Mouse (Mus musculus): ENCODE results near the gene Arhgef28. TPM values are rescaled to one million over a fixed set of nuclear protein-coding genes. Genes with fewer than 3 reads are reported as not detected.

Gene Arhgef28
- polyA plus RNA-seq, 1 experiment from 2014 or later, result 18.2 TPM

- H3K27me3 ChIP-seq (replicated peaks; ENCODE audit: control insufficient read depth, insufficient read depth, low read length), result no peaks in the 10 kb centered on the region
- no peak overlapping the region for H3K9ac ChIP-seq (ENCODE audit: low read length)
- no peak overlapping the region for H3K4me3 ChIP-seq (ENCODE audit: low read depth, low read length)
- no peak overlapping the region for H3K4me2 ChIP-seq (ENCODE audit: low read length)
- H3K36me3 ChIP-seq (ENCODE audit: control insufficient read depth, insufficient read depth, low read length), result no peaks in the 10 kb centered on the region
- no peak overlapping the region for H3K27ac ChIP-seq (ENCODE audit: low read depth)
- WGBS, result 73% methylated on average over 15 of the region's 15 CpGs
- no peaks in the 10 kb centered on the region for H3K9me3 ChIP-seq (ENCODE audit: control insufficient read depth, low read length)
- no peaks in the 10 kb centered on the region for H3K4me1 ChIP-seq (replicated peaks; ENCODE audit: control insufficient read depth, insufficient read depth, low read length)
- DNase-seq (ENCODE audit: low spot score), result no peak
- ATAC-seq (replicated peaks; ENCODE audit: low FRiP score, low TSS enrichment, low read depth), result no peak
These were observed 266.6 kb downstream of the Arhgef28 start for GRCm38 (mm10) chr13:97939433-97940160.

- DNase-seq (ENCODE audit: low spot score) (peak; percentile 99), ATAC-seq (replicated peaks; ENCODE audit: low FRiP score, low TSS enrichment, low read depth) (peak; percentile 71)
- Histone ChIP-seq H3K36me3 (ENCODE audit: control insufficient read depth, insufficient read depth, low read length) (no peaks in the 10 kb centered on the region), H3K4me3 (ENCODE audit: low read depth, low read length) (no peak overlapping the region), H3K9me3 (ENCODE audit: control insufficient read depth, low read length) (no peaks in the 10 kb centered on the region), H3K9ac (ENCODE audit: low read length) (no peak overlapping the region), H3K27ac (ENCODE audit: low read depth) (no peak overlapping the region), H3K27me3 (replicated peaks; ENCODE audit: control insufficient read depth, insufficient read depth, low read length) (no peaks in the 10 kb centered on the region), H3K4me1 (replicated peaks; ENCODE audit: control insufficient read depth, insufficient read depth, low read length) (no peaks in the 10 kb centered on the region), H3K4me2 (ENCODE audit: low read length) (no peak overlapping the region)
- 34% methylated on average over 18 of the region's 18 CpGs for WGBS
These were observed 267.5 kb downstream of the Arhgef28 start for GRCm38 (mm10) chr13:97938596-97939297.

- DNase-seq (ENCODE audit: low spot score), result peak; percentile 78
These were observed 268.3 kb downstream of the Arhgef28 start for GRCm38 (mm10) chr13:97937919-97938318.

GRCm38 (mm10) chr13:97928135-97928497 is 278.1 kb downstream of the Arhgef28 start:
- H3K4me2 ChIP-seq (ENCODE audit: low read length), result peak overlapping the region; percentile 36
- H3K36me3 ChIP-seq (ENCODE audit: control insufficient read depth, insufficient read depth, low read length), result no peaks in the 10 kb centered on the region
- no peaks in the 10 kb centered on the region for H3K27me3 ChIP-seq (replicated peaks; ENCODE audit: control insufficient read depth, insufficient read depth, low read length)
- DNase-seq (ENCODE audit: low spot score) (no peak), ATAC-seq (replicated peaks; ENCODE audit: low FRiP score, low TSS enrichment, low read depth) (no peak)
- no peaks in the 10 kb centered on the region for H3K9me3 ChIP-seq (ENCODE audit: control insufficient read depth, low read length)
- no peak overlapping the region for H3K27ac ChIP-seq (ENCODE audit: low read depth)
- 6% methylated on average over 8 of the region's 8 CpGs for WGBS
- H3K4me3 ChIP-seq (ENCODE audit: low read depth, low read length), result no peak overlapping the region
- no peak overlapping the region for H3K9ac ChIP-seq (ENCODE audit: low read length)
- H3K4me1 ChIP-seq (replicated peaks; ENCODE audit: control insufficient read depth, insufficient read depth, low read length), result peaks cover 15% of the 10 kb centered on the region

More at GRCm38 (mm10) chr13:97937919-97938318, 268.3 kb downstream of the Arhgef28 start:
- Histone ChIP-seq H3K36me3 (ENCODE audit: control insufficient read depth, insufficient read depth, low read length) (no peaks in the 10 kb centered on the region), H3K9me3 (ENCODE audit: control insufficient read depth, low read length) (no peaks in the 10 kb centered on the region), H3K9ac (ENCODE audit: low read length) (no peak overlapping the region), H3K27me3 (replicated peaks; ENCODE audit: control insufficient read depth, insufficient read depth, low read length) (no peaks in the 10 kb centered on the region), H3K4me3 (ENCODE audit: low read depth, low read length) (no peak overlapping the region), H3K4me1 (replicated peaks; ENCODE audit: control insufficient read depth, insufficient read depth, low read length) (no peaks in the 10 kb centered on the region), H3K27ac (ENCODE audit: low read depth) (no peak overlapping the region), H3K4me2 (ENCODE audit: low read length) (no peak overlapping the region)
- 19% methylated on average over 7 of the region's 7 CpGs for WGBS
- ATAC-seq (replicated peaks; ENCODE audit: low FRiP score, low TSS enrichment, low read depth), result no peak

- H3K4me1 ChIP-seq (replicated peaks; ENCODE audit: control insufficient read depth, insufficient read depth, low read length), result peaks cover 15% of the 10 kb centered on the region
- no peaks in the 10 kb centered on the region for H3K9me3 ChIP-seq (ENCODE audit: control insufficient read depth, low read length)
- no peaks in the 10 kb centered on the region for H3K36me3 ChIP-seq (ENCODE audit: control insufficient read depth, insufficient read depth, low read length)
- H3K9ac ChIP-seq (ENCODE audit: low read length), result no peak overlapping the region
- ATAC-seq (replicated peaks; ENCODE audit: low FRiP score, low TSS enrichment, low read depth) (no peak), DNase-seq (ENCODE audit: low spot score) (no peak)
- peak overlapping the region; percentile 36 for H3K4me2 ChIP-seq (ENCODE audit: low read length)
- 18% methylated on average over 14 of the region's 14 CpGs for WGBS
- no peak overlapping the region for H3K4me3 ChIP-seq (ENCODE audit: low read depth, low read length)
- H3K27ac ChIP-seq (ENCODE audit: low read depth), result no peak overlapping the region
- no peaks in the 10 kb centered on the region for H3K27me3 ChIP-seq (replicated peaks; ENCODE audit: control insufficient read depth, insufficient read depth, low read length)
These were observed 278.7 kb downstream of the Arhgef28 start for GRCm38 (mm10) chr13:97927376-97928134.

- no peaks in the 10 kb centered on the region for H3K36me3 ChIP-seq (ENCODE audit: control insufficient read depth, insufficient read depth, low read length)
- H3K4me3 ChIP-seq (ENCODE audit: low read depth, low read length), result no peak overlapping the region
- H3K27me3 ChIP-seq (replicated peaks; ENCODE audit: control insufficient read depth, insufficient read depth, low read length), result no peaks in the 10 kb centered on the region
- H3K27ac ChIP-seq (ENCODE audit: low read depth), result no peak overlapping the region
- H3K4me1 ChIP-seq (replicated peaks; ENCODE audit: control insufficient read depth, insufficient read depth, low read length), result peaks cover 15% of the 10 kb centered on the region
- DNase-seq (ENCODE audit: low spot score) (no peak), ATAC-seq (replicated peaks; ENCODE audit: low FRiP score, low TSS enrichment, low read depth) (no peak)
- WGBS, result 71% methylated on average over 10 of the region's 10 CpGs
- H3K9ac ChIP-seq (ENCODE audit: low read length), result no peak overlapping the region
- H3K4me2 ChIP-seq (ENCODE audit: low read length), result no peak overlapping the region
- no peaks in the 10 kb centered on the region for H3K9me3 ChIP-seq (ENCODE audit: control insufficient read depth, low read length)
These were observed 279.9 kb downstream of the Arhgef28 start for GRCm38 (mm10) chr13:97926371-97926770.

GRCm38 (mm10) chr13:97923009-97923408 is 283.2 kb downstream of the Arhgef28 start:
- DNase-seq (ENCODE audit: low spot score) (no peak), ATAC-seq (replicated peaks; ENCODE audit: low FRiP score, low TSS enrichment, low read depth) (no peak)
- no peaks in the 10 kb centered on the region for H3K27me3 ChIP-seq (replicated peaks; ENCODE audit: control insufficient read depth, insufficient read depth, low read length)
- H3K4me2 ChIP-seq (ENCODE audit: low read length), result no peak overlapping the region
- 93% methylated on average over 5 of the region's 5 CpGs for whole genome bisulfite sequencing
- H3K4me1 ChIP-seq (replicated peaks; ENCODE audit: control insufficient read depth, insufficient read depth, low read length), result peaks cover 8% of the 10 kb centered on the region
- no peak overlapping the region for H3K27ac ChIP-seq (ENCODE audit: low read depth)
- H3K9ac ChIP-seq (ENCODE audit: low read length), result no peak overlapping the region
- H3K36me3 ChIP-seq (ENCODE audit: control insufficient read depth, insufficient read depth, low read length), result no peaks in the 10 kb centered on the region
- no peak overlapping the region for H3K4me3 ChIP-seq (ENCODE audit: low read depth, low read length)
- no peaks in the 10 kb centered on the region for H3K9me3 ChIP-seq (ENCODE audit: control insufficient read depth, low read length)

- WGBS, result 47% methylated on average over 8 of the region's 8 CpGs
- no peak for ATAC-seq (replicated peaks; ENCODE audit: low FRiP score, low TSS enrichment, low read depth)
These were observed 286.6 kb downstream of the Arhgef28 start for GRCm38 (mm10) chr13:97919590-97919989.

More at GRCm38 (mm10) chr13:97919590-97919989, 286.6 kb downstream of the Arhgef28 start:
- H3K27me3 ChIP-seq (replicated peaks; ENCODE audit: control insufficient read depth, insufficient read depth, low read length), result no peaks in the 10 kb centered on the region
- H3K36me3 ChIP-seq (ENCODE audit: control insufficient read depth, insufficient read depth, low read length), result no peaks in the 10 kb centered on the region
- H3K9ac ChIP-seq (ENCODE audit: low read length), result no peak overlapping the region
- H3K27ac ChIP-seq (ENCODE audit: low read depth), result no peak overlapping the region
- no peak for DNase-seq (ENCODE audit: low spot score)
- H3K9me3 ChIP-seq (ENCODE audit: control insufficient read depth, low read length), result no peaks in the 10 kb centered on the region
- H3K4me2 ChIP-seq (ENCODE audit: low read length), result no peak overlapping the region
- H3K4me1 ChIP-seq (replicated peaks; ENCODE audit: control insufficient read depth, insufficient read depth, low read length), result no peaks in the 10 kb centered on the region
- H3K4me3 ChIP-seq (ENCODE audit: low read depth, low read length), result no peak overlapping the region

All from intestine, embryonic 14.5 days (tissue).